Mouse (Mus musculus) leukemia stem cell, adult 10-12 weeks (primary cell): ENCODE results near the gene Plbd1. TPM values are rescaled to one million over a fixed set of nuclear protein-coding genes. Genes with fewer than 3 reads are reported as not detected.

ENCODE experiments used
- polyA plus RNA-seq: library from polyadenylated mRNA; stranded (reverse); fragments of >175 nt; gene quantifications from 2 replicates; pipeline ENCODE4 v1.2.3, GENCODE M21; 2012; ENCODE audit warnings: low replicate concordance

Gene Plbd1
- polyA plus RNA-seq, result 12.9 and 17.2 TPM in 2 replicates

GRCm38 (mm10) chr6:136661706-136662016, at the start of gene Plbd1:
Gene Plbd1, minus strand, starts transcription at chr6:136661928.

Other genes with a start within 250 kb of the Plbd1 start
- gene E330021D16Rik, start 246.4 kb downstream of the Plbd1 start, polyA plus RNA-seq, result not detected in 2 replicates
- 31.3 and 37.2 TPM in 2 replicates for gene Atf7ip, start 155.8 kb downstream of the Plbd1 start, polyA plus RNA-seq
- gene Gucy2c, start 119.8 kb upstream of the Plbd1 start, polyA plus RNA-seq, result not detected in 2 replicates
- 18.8 and 18.9 TPM in 2 replicates for gene Hist4h4, start 142.5 kb upstream of the Plbd1 start, polyA plus RNA-seq
- 194 and 567 TPM in 2 replicates for gene H2afj, start 146.3 kb upstream of the Plbd1 start, polyA plus RNA-seq
- 3.5 and 6.4 TPM in 2 replicates for gene BC049715, start 165.7 kb upstream of the Plbd1 start, polyA plus RNA-seq
- 346 and 357 TPM in 2 replicates for gene Wbp11, start 166.3 kb upstream of the Plbd1 start, polyA plus RNA-seq
- not detected in 2 replicates for gene Smco3, start 173.5 kb upstream of the Plbd1 start, polyA plus RNA-seq
- gene Art4, start 195.8 kb upstream of the Plbd1 start, polyA plus RNA-seq, result 0.66 and 4.1 TPM in 2 replicates
- not detected in 2 replicates for gene Mgp, start 213.9 kb upstream of the Plbd1 start, polyA plus RNA-seq